Mouse (Mus musculus): ENCODE measurements at regions not wholly inside any gene's neighbourhood (a gene's known extent, or its start where the extent isn't known, plus 50 kb on each side); places are given as distances from the start of the nearest gene placed in this dataset.
A peak's percentile ranks its signal among the peaks of the same experiment; 100 is the strongest.

DNA sequence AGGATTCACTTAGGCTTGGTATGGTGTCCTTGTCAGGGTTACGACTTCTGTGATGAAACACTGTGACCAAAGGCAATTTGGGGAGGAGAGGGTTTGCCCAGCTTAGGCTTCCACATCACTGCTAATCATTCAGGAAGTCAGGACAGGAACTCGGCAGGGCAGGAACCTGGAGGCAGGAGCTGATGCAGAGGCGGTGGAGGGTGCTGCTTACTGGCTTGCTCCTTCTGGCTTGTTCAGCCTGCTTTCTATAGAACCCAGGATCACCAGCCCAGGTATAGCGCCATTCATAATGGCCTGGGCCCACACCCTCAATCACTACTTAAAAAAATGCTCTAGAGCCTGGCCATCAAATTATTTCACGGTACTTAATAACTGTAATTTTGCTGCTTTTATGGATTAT, 89.6 kb upstream of the Zfp366 start:
- H3K9ac ChIP-seq (replicated peaks; ENCODE audit: low read length), result no peak overlapping the region
- H3K9me3 ChIP-seq (replicated peaks; ENCODE audit: control insufficient read depth, low read length), result no peaks in the 10 kb centered on the region
- DNase-seq (ENCODE audit: low spot score) (no peak), ATAC-seq (replicated peaks; ENCODE audit: insufficient number of reproducible peaks, low FRiP score, low TSS enrichment, low read depth) (no peak)
- H3K27ac ChIP-seq (replicated peaks; ENCODE audit: low read depth, low read length), result no peak overlapping the region
- no peak overlapping the region for H3K4me3 ChIP-seq (ENCODE audit: low read depth, low read length)
- 90% methylated on average over 5 of the region's 5 CpGs for WGBS
- H3K36me3 ChIP-seq (replicated peaks; ENCODE audit: control insufficient read depth, insufficient read depth, low read depth, low read length), result no peaks in the 10 kb centered on the region
- H3K4me2 ChIP-seq (ENCODE audit: low read depth, low read length), result no peak overlapping the region
- no peaks in the 10 kb centered on the region for H3K27me3 ChIP-seq (ENCODE audit: control insufficient read depth, insufficient read depth, low read length)
- H3K4me1 ChIP-seq (ENCODE audit: control insufficient read depth, insufficient read depth, low read length), result no peaks in the 10 kb centered on the region

DNA sequence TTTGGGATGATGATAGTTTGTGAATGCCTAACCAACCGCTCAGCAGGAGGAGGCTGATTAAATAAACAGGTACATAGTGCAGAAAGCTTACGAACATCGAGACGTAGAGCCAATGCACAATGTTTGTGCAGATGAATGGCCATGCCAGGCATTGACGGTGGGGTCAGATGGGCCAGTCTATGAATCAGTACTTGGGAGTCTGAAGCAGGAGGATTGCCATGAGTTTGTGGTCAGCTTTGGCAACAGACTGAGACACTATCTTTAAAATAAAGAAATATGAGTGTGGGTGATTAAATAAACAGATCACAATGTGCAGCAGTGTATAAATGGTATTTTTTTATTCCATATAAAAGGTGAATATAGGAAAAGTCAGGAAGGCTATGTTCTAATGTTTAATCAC, 90.4 kb upstream of the Zfp366 start:
- Histone ChIP-seq H3K4me1 (ENCODE audit: control insufficient read depth, insufficient read depth, low read length) (no peaks in the 10 kb centered on the region), H3K36me3 (replicated peaks; ENCODE audit: control insufficient read depth, insufficient read depth, low read depth, low read length) (no peaks in the 10 kb centered on the region), H3K27ac (replicated peaks; ENCODE audit: low read depth, low read length) (no peak overlapping the region), H3K9me3 (replicated peaks; ENCODE audit: control insufficient read depth, low read length) (no peaks in the 10 kb centered on the region), H3K4me3 (ENCODE audit: low read depth, low read length) (no peak overlapping the region), H3K27me3 (ENCODE audit: control insufficient read depth, insufficient read depth, low read length) (no peaks in the 10 kb centered on the region), H3K9ac (replicated peaks; ENCODE audit: low read length) (no peak overlapping the region), H3K4me2 (ENCODE audit: low read depth, low read length) (no peak overlapping the region)
- WGBS, result 88% methylated on average over 5 of the region's 5 CpGs
- ATAC-seq (replicated peaks; ENCODE audit: insufficient number of reproducible peaks, low FRiP score, low TSS enrichment, low read depth) (no peak), DNase-seq (ENCODE audit: low spot score) (no peak)

DNA sequence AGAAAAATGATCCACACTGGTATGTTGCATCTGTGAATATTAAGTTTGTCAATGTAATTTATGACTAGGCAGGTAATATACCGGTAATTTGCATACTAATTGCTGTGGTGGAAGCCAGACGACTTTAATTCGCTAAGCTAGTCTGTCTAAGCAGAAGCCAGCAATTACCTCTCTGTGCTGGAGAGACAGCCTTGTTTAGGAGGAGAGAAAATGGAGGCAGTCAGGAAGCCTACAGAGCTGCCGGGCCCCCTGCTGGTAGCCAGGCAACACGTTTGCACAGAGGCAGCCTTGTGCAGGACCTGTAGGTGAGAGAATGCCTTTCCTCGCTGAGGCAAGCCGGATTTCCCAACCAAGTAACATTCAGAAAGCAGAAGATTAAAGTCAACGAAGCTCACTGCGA, 91.4 kb upstream of the Zfp366 start:
- 0 out of 2 replicates have a peak overlapping the region, but pooled peaks have one; percentile 5 for H3K9ac ChIP-seq (replicated peaks; ENCODE audit: low read length)
- H3K9me3 ChIP-seq (replicated peaks; ENCODE audit: control insufficient read depth, low read length), result no peaks in the 10 kb centered on the region
- DNase-seq (ENCODE audit: low spot score) (peak; percentile 87), ATAC-seq (replicated peaks; ENCODE audit: insufficient number of reproducible peaks, low FRiP score, low TSS enrichment, low read depth) (0 out of 2 replicates have a peak, but pooled peaks have one; percentile 29)
- H3K36me3 ChIP-seq (replicated peaks; ENCODE audit: control insufficient read depth, insufficient read depth, low read depth, low read length), result no peaks in the 10 kb centered on the region
- no peaks in the 10 kb centered on the region for H3K4me1 ChIP-seq (ENCODE audit: control insufficient read depth, insufficient read depth, low read length)
- no peak overlapping the region for H3K4me2 ChIP-seq (ENCODE audit: low read depth, low read length)
- 9% methylated on average over 9 of the region's 9 CpGs for WGBS
- H3K4me3 ChIP-seq (ENCODE audit: low read depth, low read length), result no peak overlapping the region
- H3K27me3 ChIP-seq (ENCODE audit: control insufficient read depth, insufficient read depth, low read length), result no peaks in the 10 kb centered on the region
- H3K27ac ChIP-seq (replicated peaks; ENCODE audit: low read depth, low read length), result no peak overlapping the region

DNA sequence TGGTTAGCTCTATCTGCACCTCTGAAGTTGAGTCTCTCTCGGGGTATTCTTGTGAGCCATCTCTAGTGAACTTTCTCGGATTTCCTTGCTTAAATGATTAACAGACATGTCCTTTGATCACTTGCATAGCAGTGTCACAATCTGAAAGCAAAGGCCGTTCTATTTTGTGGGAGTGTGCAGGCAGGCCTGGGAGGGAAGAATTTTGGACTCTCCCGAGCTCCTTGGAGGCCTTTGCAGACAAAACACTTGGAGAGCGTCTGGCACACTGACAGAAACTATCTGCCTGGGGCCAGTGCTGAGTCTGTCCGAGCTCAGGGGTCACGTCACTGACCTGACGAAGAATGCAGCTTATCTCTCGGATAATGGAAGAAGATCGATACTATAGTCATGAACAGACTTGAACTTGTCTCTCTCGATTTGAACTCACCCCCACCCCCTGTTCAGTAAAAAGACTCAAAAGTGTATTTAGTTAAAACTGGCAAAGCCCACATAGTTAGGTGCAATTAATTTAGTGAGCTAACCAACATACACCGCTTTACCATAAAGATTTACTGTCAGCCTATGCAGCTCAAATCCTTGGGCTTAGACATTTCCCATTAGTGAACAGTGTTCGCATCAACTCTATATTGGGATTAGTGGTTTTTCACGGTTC, 92.2 kb upstream of the Zfp366 start:
- DNase-seq (ENCODE audit: low spot score), result peak; percentile 32

DNA sequence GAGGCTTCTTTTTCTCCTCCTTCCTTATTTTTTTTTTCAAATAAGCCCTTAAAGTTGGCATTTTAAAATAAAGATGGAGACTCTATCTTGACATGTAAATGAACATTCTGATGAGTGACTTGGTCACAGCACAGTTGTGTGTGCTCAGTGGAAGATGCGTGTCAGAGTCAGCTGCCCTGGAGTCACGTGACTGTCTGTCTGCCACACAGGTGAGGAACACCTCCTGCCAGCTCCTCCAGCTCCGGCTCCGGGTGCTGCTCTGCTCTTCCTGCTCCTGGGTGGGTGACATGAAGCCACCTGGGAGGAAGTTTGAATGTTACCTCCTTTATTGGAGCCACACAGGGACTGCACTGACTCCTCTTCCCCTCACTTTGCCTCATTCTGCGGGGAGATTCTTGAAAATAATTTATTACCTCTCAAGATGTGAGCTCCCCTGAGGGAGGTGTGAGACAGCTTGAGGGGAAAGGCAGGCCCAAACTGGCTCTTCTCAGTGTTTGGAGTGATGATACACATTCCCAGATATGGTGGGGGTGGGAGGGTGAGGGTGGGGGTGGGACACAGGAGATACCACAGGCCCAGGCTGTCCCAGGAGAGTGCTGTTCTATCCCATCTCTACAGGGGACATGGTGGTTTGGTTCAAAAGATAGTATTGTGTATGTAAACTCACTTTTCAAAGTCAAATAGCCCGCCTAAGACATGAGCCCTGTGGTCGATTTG, 92.9 kb upstream of the Zfp366 start:
- H3K27me3 ChIP-seq (ENCODE audit: control insufficient read depth, insufficient read depth, low read length), result no peaks in the 10 kb centered on the region
- ATAC-seq (replicated peaks; ENCODE audit: insufficient number of reproducible peaks, low FRiP score, low TSS enrichment, low read depth), result no peak
- no peaks in the 10 kb centered on the region for H3K36me3 ChIP-seq (replicated peaks; ENCODE audit: control insufficient read depth, insufficient read depth, low read depth, low read length)
- no peaks in the 10 kb centered on the region for H3K4me1 ChIP-seq (ENCODE audit: control insufficient read depth, insufficient read depth, low read length)
- H3K27ac ChIP-seq (replicated peaks; ENCODE audit: low read depth, low read length), result no peak overlapping the region
- WGBS, result 66% methylated on average over 7 of the region's 7 CpGs
- no peak overlapping the region for H3K4me3 ChIP-seq (ENCODE audit: low read depth, low read length)
- H3K9me3 ChIP-seq (replicated peaks; ENCODE audit: control insufficient read depth, low read length), result no peaks in the 10 kb centered on the region
- H3K9ac ChIP-seq (replicated peaks; ENCODE audit: low read length), result no peak overlapping the region
- no peak overlapping the region for H3K4me2 ChIP-seq (ENCODE audit: low read depth, low read length)
- no peak for DNase-seq (ENCODE audit: low spot score)

More for the DNA sequence above, 92.2 kb upstream of the Zfp366 start:
- 26% methylated on average over 14 of the region's 14 CpGs for WGBS
- Histone ChIP-seq H3K9ac (replicated peaks; ENCODE audit: low read length) (no peak overlapping the region), H3K36me3 (replicated peaks; ENCODE audit: control insufficient read depth, insufficient read depth, low read depth, low read length) (no peaks in the 10 kb centered on the region), H3K9me3 (replicated peaks; ENCODE audit: control insufficient read depth, low read length) (no peaks in the 10 kb centered on the region), H3K4me3 (ENCODE audit: low read depth, low read length) (no peak overlapping the region), H3K4me2 (ENCODE audit: low read depth, low read length) (no peak overlapping the region), H3K4me1 (ENCODE audit: control insufficient read depth, insufficient read depth, low read length) (no peaks in the 10 kb centered on the region), H3K27ac (replicated peaks; ENCODE audit: low read depth, low read length) (no peak overlapping the region), H3K27me3 (ENCODE audit: control insufficient read depth, insufficient read depth, low read length) (no peaks in the 10 kb centered on the region)
- ATAC-seq (replicated peaks; ENCODE audit: insufficient number of reproducible peaks, low FRiP score, low TSS enrichment, low read depth), result no peak

DNA sequence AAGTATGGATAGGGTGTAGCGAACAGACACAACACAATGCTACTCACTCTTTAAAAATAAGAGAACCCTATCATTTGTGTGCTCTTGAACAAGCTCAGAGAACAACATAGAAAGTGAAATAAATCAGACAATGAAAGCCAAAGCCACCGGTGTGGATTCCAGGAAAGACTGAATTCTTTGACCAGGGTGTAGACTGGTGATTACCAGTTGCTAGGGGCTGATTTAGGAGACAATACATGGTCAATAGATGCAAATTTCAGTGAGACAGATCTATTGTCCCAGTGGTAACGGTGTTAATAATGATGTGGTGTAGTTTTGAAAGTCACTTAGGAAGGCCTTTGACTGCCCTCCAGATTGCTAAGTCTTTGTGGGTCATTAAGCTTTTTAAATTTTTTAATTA, 94.3 kb upstream of the Zfp366 start:
- Histone ChIP-seq H3K27me3 (ENCODE audit: control insufficient read depth, insufficient read depth, low read length) (no peaks in the 10 kb centered on the region), H3K27ac (replicated peaks; ENCODE audit: low read depth, low read length) (no peak overlapping the region), H3K9me3 (replicated peaks; ENCODE audit: control insufficient read depth, low read length) (no peaks in the 10 kb centered on the region), H3K36me3 (replicated peaks; ENCODE audit: control insufficient read depth, insufficient read depth, low read depth, low read length) (no peaks in the 10 kb centered on the region), H3K4me3 (ENCODE audit: low read depth, low read length) (no peak overlapping the region), H3K4me2 (ENCODE audit: low read depth, low read length) (no peak overlapping the region), H3K9ac (replicated peaks; ENCODE audit: low read length) (no peak overlapping the region), H3K4me1 (ENCODE audit: control insufficient read depth, insufficient read depth, low read length) (no peaks in the 10 kb centered on the region)
- DNase-seq (ENCODE audit: low spot score), result no peak
- WGBS, result 89% methylated on average over 3 of the region's 3 CpGs
- ATAC-seq (replicated peaks; ENCODE audit: insufficient number of reproducible peaks, low FRiP score, low TSS enrichment, low read depth), result no peak

DNA sequence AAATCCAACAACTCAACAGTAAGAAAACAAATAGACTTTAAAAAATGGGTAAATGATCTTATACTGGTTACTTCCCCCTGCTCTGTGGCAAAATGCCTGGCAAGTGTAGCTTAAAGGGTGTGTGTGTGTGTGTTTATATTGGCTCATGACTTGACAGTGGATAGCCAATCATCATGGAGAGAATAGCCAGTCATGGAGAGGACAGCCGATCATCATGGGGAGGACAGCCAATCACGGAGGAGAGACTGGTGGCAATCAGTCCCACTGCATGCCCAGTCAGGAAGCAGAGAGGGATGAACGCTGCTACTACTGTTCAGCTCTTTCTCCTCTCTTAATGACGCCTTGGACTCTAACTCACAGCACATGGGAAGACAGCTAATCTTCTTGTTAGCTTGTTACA, 96.3 kb upstream of the Zfp366 start:
- no peaks in the 10 kb centered on the region for H3K36me3 ChIP-seq (replicated peaks; ENCODE audit: control insufficient read depth, insufficient read depth, low read depth, low read length)
- ATAC-seq (replicated peaks; ENCODE audit: insufficient number of reproducible peaks, low FRiP score, low TSS enrichment, low read depth), result no peak
- DNase-seq (ENCODE audit: low spot score), result no peak
- H3K9me3 ChIP-seq (replicated peaks; ENCODE audit: control insufficient read depth, low read length), result no peaks in the 10 kb centered on the region
- H3K4me3 ChIP-seq (ENCODE audit: low read depth, low read length), result no peak overlapping the region
- H3K9ac ChIP-seq (replicated peaks; ENCODE audit: low read length), result no peak overlapping the region
- H3K27ac ChIP-seq (replicated peaks; ENCODE audit: low read depth, low read length), result no peak overlapping the region
- 87% methylated on average over 4 of the region's 4 CpGs for WGBS
- no peaks in the 10 kb centered on the region for H3K4me1 ChIP-seq (ENCODE audit: control insufficient read depth, insufficient read depth, low read length)
- H3K4me2 ChIP-seq (ENCODE audit: low read depth, low read length), result no peak overlapping the region
- H3K27me3 ChIP-seq (ENCODE audit: control insufficient read depth, insufficient read depth, low read length), result no peaks in the 10 kb centered on the region

DNA sequence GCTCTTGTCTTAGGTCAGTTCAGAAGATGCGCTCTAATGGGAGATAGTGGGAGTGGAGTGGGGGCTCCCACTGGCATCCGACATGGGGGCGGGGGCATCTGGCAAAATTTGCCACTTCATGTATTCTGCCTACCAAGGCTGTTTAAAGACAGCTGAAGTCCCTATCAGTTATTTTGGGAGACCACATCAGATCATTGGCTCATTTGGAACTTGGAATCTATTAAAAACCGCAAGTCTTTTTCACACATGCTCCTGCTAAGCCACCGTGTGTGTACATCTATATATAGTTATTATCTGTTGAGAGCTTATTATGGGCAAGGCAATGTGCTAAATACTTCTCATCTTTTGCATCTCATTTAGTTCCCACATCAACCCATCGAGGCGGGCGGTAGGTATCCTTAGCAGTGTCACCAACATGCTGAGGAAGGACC, 95.0 kb upstream of the 1700024P04Rik start:
- ATAC-seq (replicated peaks; ENCODE audit: insufficient number of reproducible peaks, low FRiP score, low TSS enrichment, low read depth), result no peak

More for the DNA sequence above, 95.0 kb upstream of the 1700024P04Rik start:
- DNase-seq (ENCODE audit: low spot score), result no peak
- H3K27ac ChIP-seq (replicated peaks; ENCODE audit: low read depth, low read length), result no peak overlapping the region
- H3K4me1 ChIP-seq (ENCODE audit: control insufficient read depth, insufficient read depth, low read length), result no peaks in the 10 kb centered on the region
- H3K36me3 ChIP-seq (replicated peaks; ENCODE audit: control insufficient read depth, insufficient read depth, low read depth, low read length), result no peaks in the 10 kb centered on the region
- WGBS, result 95% methylated on average over 8 of the region's 8 CpGs
- no peak overlapping the region for H3K9ac ChIP-seq (replicated peaks; ENCODE audit: low read length)
- H3K27me3 ChIP-seq (ENCODE audit: control insufficient read depth, insufficient read depth, low read length), result no peaks in the 10 kb centered on the region
- H3K9me3 ChIP-seq (replicated peaks; ENCODE audit: control insufficient read depth, low read length), result no peaks in the 10 kb centered on the region
- H3K4me3 ChIP-seq (ENCODE audit: low read depth, low read length), result no peak overlapping the region
- no peak overlapping the region for H3K4me2 ChIP-seq (ENCODE audit: low read depth, low read length)
